9 mouse cellular contexts compared by ENCODE assay signal in genomic region chr4:101458341-101458740, GRCm38 (mm10). TPM values are rescaled to one million over a fixed set of nuclear protein-coding genes. Genes with fewer than 3 reads are reported as not detected.
A peak's percentile ranks its signal among the peaks of the same experiment; 100 is the strongest.
DNase-seq lines count a peak whose midpoint lies in the region; ATAC-seq lines count a peak whose summit lies in the region.
"Had no signal": no experiment of that assay in that cellular context is flagged by ENCODE, and none has a peak within 500 bp of the region (broad histone marks: within the 10 kb centered on the region; RNA-seq: fewer than 3 reads in every experiment).

No protein-coding gene starts in this region.

- H3K4me1 ChIP-seq in forebrain, embryonic 15.5 days, result no peaks in the 10 kb centered on the region
- no peaks in the 10 kb centered on the region for H3K4me1 ChIP-seq in limb, embryonic 11.5 days (ENCODE audit: control insufficient read depth, insufficient read depth, low read length)
- H3K4me1 ChIP-seq: hindbrain, embryonic 15.5 days had no signal

- ATAC-seq in forebrain, embryonic 15.5 days (replicated peaks), result 0 out of 2 replicates have a peak, but pooled peaks have one; percentile 57
- ATAC-seq in limb, embryonic 11.5 days (ENCODE audit: insufficient number of reproducible peaks, low FRiP score, low TSS enrichment, low read depth), result no peak

- no peaks in the 10 kb centered on the region for H3K9me3 ChIP-seq in forebrain, embryonic 15.5 days
- no peaks in the 10 kb centered on the region for H3K9me3 ChIP-seq in limb, embryonic 11.5 days (ENCODE audit: control insufficient read depth, low read length)
- H3K9me3 ChIP-seq: hindbrain, embryonic 15.5 days had no signal

- H3K36me3 ChIP-seq in forebrain, embryonic 15.5 days, result no peaks in the 10 kb centered on the region
- H3K36me3 ChIP-seq in limb, embryonic 11.5 days (ENCODE audit: control insufficient read depth, insufficient read depth, low read length), result no peaks in the 10 kb centered on the region
- H3K36me3 ChIP-seq: hindbrain, embryonic 15.5 days had no signal

- no peak overlapping the region for H3K9ac ChIP-seq in forebrain, embryonic 15.5 days (replicated peaks)
- H3K9ac ChIP-seq in limb, embryonic 11.5 days (ENCODE audit: low read length), result no peak overlapping the region
- H3K9ac ChIP-seq: hindbrain, embryonic 15.5 days had no signal

- no peaks in the 10 kb centered on the region for H3K27me3 ChIP-seq in forebrain, embryonic 15.5 days
- H3K27me3 ChIP-seq in limb, embryonic 11.5 days (ENCODE audit: control insufficient read depth, insufficient read depth, low read length), result no peaks in the 10 kb centered on the region
- H3K27me3 ChIP-seq: hindbrain, embryonic 15.5 days had no signal

- H3K27ac ChIP-seq in forebrain, embryonic 15.5 days (replicated peaks), result no peak overlapping the region
- H3K27ac ChIP-seq in limb, embryonic 11.5 days (replicated peaks; ENCODE audit: low read depth, low read length), result no peak overlapping the region
- H3K27ac ChIP-seq: hindbrain, embryonic 15.5 days had no signal

- DNase-seq in adrenal gland, adult (ENCODE audit: inconsistent age in 2 of 2, low spot score in 1 of 2), result peak; percentile 42 to 86
- no peak for DNase-seq in adrenal gland, postnatal 4 days (ENCODE audit: low spot score in 2 of 2)
- DNase-seq in CD8-positive naive resting alpha-beta T cell, adult 2 months (ENCODE audit: low read depth in 2 of 2, low spot score in 2 of 2), result peak; percentile 3 to 32
- DNase-seq in c-Kit-positive CD71-positive TER-119-positive erythroid progenitor cells, embryonic 14.5 days (ENCODE audit: low spot score), result peak; percentile 16
- peak; percentile 52 for DNase-seq in kidney, adult 9 months
- DNase-seq in limb, embryonic 11.5 days (ENCODE audit: low spot score), result peak; percentile 61
- DNase-seq in retina, postnatal 1 day, result peak; percentile 72

- H3K4me2 ChIP-seq in forebrain, embryonic 15.5 days (replicated peaks), result no peak overlapping the region
- H3K4me2 ChIP-seq in limb, embryonic 11.5 days (ENCODE audit: low read depth, severe bottlenecking), result no peak overlapping the region
- H3K4me2 ChIP-seq: hindbrain, embryonic 15.5 days had no signal

- no peak overlapping the region for H3K4me3 ChIP-seq in forebrain, embryonic 15.5 days
- no peak overlapping the region for H3K4me3 ChIP-seq in limb, embryonic 11.5 days (ENCODE audit: low read depth, low read length)
- H3K4me3 ChIP-seq: hindbrain, embryonic 15.5 days had no signal

- WGBS in forebrain, embryonic 15.5 days, result 54% methylated on average over 2 of the region's 2 CpGs
- WGBS in limb, embryonic 11.5 days, result 54% methylated on average over 2 of the region's 2 CpGs

RNA-seq across cellular contexts. Expression of gene Dnajc6, which starts 38.1 kb away (rescaled TPM):
- total RNA-seq in adrenal gland, postnatal 4 days (2021), result 10 to 100 TPM in 1 of 2 experiments, 1 to 10 TPM in 1; 8.6 to 11.7 TPM
- 24.5 and 26.2 TPM in 2 replicates for polyA plus RNA-seq in forebrain, embryonic 15.5 days (2015; fragmentation: Nextera tagmentation; extraction: Ambion mirVana)
- polyA plus RNA-seq in limb, embryonic 11.5 days (2014; fragmentation: Nextera tagmentation; extraction: Ambion mirVana), result 0.67 and 0.89 TPM in 2 replicates

RNA-seq across cellular contexts. Expression of gene Ak4, which starts 39.3 kb away (rescaled TPM):
- 10 to 100 TPM in 1 of 2 experiments, 1 to 10 TPM in 1; 7.1 to 12.2 TPM for total RNA-seq in adrenal gland, postnatal 4 days (2021)
- 9.0 and 10.9 TPM in 2 replicates for polyA plus RNA-seq in forebrain, embryonic 15.5 days (2015; fragmentation: Nextera tagmentation; extraction: Ambion mirVana)
- polyA plus RNA-seq in limb, embryonic 11.5 days (2014; fragmentation: Nextera tagmentation; extraction: Ambion mirVana), result 4.6 and 6.7 TPM in 2 replicates

Comparison
In these comparisons a context has a peak if more than half of its experiments do, and no peak if none do; other contexts are left out.
1. DNase-seq: peak in adrenal gland, adult (2 of 2), CD8-positive naive resting alpha-beta T cell, adult 2 months (2 of 2), c-Kit-positive CD71-positive TER-119-positive erythroid progenitor cells, embryonic 14.5 days (single experiment), kidney, adult 9 months (single experiment), limb, embryonic 11.5 days (single experiment) and retina, postnatal 1 day (single experiment); none in adrenal gland, postnatal 4 days (0 of 2).
2. RNA of gene Dnajc6, which starts 38.1 kb away (polyA plus RNA-seq): 24.5 to 26.2 TPM in forebrain, embryonic 15.5 days; 0.67 to 0.89 TPM in limb, embryonic 11.5 days; every median in the first group is over 10 times any median in the second.